Mouse (Mus musculus) spleen, adult 2 months (tissue): ENCODE data around the gene Usf1. TPM values are rescaled to one million over a fixed set of nuclear protein-coding genes. Genes with fewer than 3 reads are reported as not detected.

Experiments
- DNase-seq, 2 experiments: peaks; one replicate each; pipeline versions ENCODE4 v3.0.0 to v3.0.0-alpha.2; 2012 to 2021; ENCODE audit warnings: low spot score in 2 of 2, low read depth in 1 of 2
- H3K27ac ChIP-seq: fragments of 200-500 bp; 2 replicates; pipeline ENCODE4 v1.5.1; 2012; ENCODE audit warnings: low read length, inconsistent platforms; ENCODE audit not compliant: insufficient read depth
- H3K27me3 ChIP-seq: fragments of 200-500 bp; 2 replicates; pipeline ENCODE4 v1.6.1; 2012; ENCODE audit warnings: mild to moderate bottlenecking, moderate library complexity, low read length, inconsistent platforms; ENCODE audit not compliant: control insufficient read depth, insufficient read depth
- H3K36me3 ChIP-seq: fragments of 200-500 bp; 2 replicates; pipeline ENCODE4 v1.6.1; 2012; ENCODE audit warnings: mild to moderate bottlenecking, low read length, inconsistent platforms; ENCODE audit not compliant: control insufficient read depth, insufficient read depth
- H3K4me1 ChIP-seq: fragments of 200-500 bp; 2 replicates; pipeline ENCODE4 v1.6.1; 2011; ENCODE audit warnings: inconsistent platforms; ENCODE audit not compliant: control insufficient read depth, insufficient read depth, insufficient read length
- H3K4me3 ChIP-seq: fragments of 200-500 bp; 2 replicates; pipeline ENCODE4 v1.5.1; 2011; ENCODE audit warnings: mild to moderate bottlenecking, inconsistent platforms; ENCODE audit not compliant: insufficient read depth, insufficient read length; ENCODE audit errors: extremely low read depth
- CTCF ChIP-seq: fragments of 200-500 bp; IDR thresholded peaks from 2 replicates; pipeline ENCODE4 v1.5.1; 2011; ENCODE audit warnings: mild to moderate bottlenecking, inconsistent platforms; ENCODE audit not compliant: insufficient read depth, insufficient read length, insufficient replicate concordance; ENCODE audit errors: extremely low read depth
- POLR2A ChIP-seq: fragments of 200-500 bp; IDR thresholded peaks from 2 replicates; pipeline ENCODE4 v1.6.1; 2011; ENCODE audit warnings: low read depth, low read length, inconsistent platforms
- WGBS: fragments of 180-500 bp; shearing (Covaris S2); methylation state at CpG from one replicate; pipeline ENCODE4 v1.1.7; 2018; 5-methylcytosine and 5-hydroxymethylcytosine counted together
- polyA plus RNA-seq: library from polyadenylated mRNA; depleted of rRNA; stranded (reverse); fragments of >200 nt; gene quantifications from 2 replicates; pipeline ENCODE4 v1.2.3, GENCODE M21; 2012

Usf1 gene
- polyA plus RNA-seq, 1 experiment: 130 TPM

- Histone ChIP-seq H3K27ac (no peak overlapping the region), H3K27me3 (no peaks in the 10 kb centered on the region), H3K4me1 (no peaks in the 10 kb centered on the region), H3K36me3 (peaks cover 5% of the 10 kb centered on the region; the same call in 1 of the 2 replicates), H3K4me3 (no peak overlapping the region)
- DNase-seq: no peak
- WGBS: 85% methylated on average over 4 of the region's 4 CpGs
- TF ChIP-seq CTCF (no peak), POLR2A (no peak)
These were observed 14.0 kb downstream of the Usf1 start for GRCm38 (mm10) chr1:171425126-171425525.

GRCm38 (mm10) chr1:171432158-171432557 lies 21.0 kb downstream of the Usf1 start:
- WGBS: 73% methylated on average over 5 of the region's 5 CpGs
- H3K27ac ChIP-seq: no peak overlapping the region
- TF ChIP-seq CTCF: no peak
- TF ChIP-seq POLR2A: no peak

DNA sequence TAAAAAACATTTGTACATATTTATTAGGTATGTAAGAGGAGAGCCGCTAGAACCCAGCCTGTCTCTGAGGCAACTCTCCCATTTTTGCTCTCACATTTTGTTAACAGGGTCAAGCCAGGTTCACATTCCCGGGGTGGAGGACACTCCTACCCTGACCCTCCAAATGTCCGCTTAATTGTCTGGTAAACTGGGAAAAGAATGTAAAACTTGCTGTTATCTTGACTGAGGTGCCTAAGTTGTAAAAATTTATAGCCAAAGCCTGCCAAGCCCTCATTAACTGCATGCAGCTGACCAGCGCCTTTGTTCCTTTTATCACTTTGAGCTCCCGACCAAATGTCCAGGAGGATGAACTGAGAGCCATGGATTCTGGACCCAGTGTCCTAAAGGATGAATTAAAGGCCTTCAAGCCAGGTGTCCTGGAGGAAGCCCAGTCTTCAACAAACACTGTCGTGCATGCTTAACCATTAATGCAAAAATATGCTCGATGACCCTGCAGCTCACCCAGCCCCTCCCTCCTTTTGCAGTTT lies 24.2 kb downstream of the Usf1 start:
- Histone ChIP-seq H3K36me3 (no peaks in the 10 kb centered on the region), H3K4me3 (no peak overlapping the region), H3K27ac (no peak overlapping the region), H3K27me3 (peaks cover 6% of the 10 kb centered on the region; the same call in 1 of the 2 replicates), H3K4me1 (peaks cover 9% of the 10 kb centered on the region)
- 81% methylated on average over 7 of the region's 7 CpGs for WGBS
- no peak for TF ChIP-seq POLR2A
- no peak for TF ChIP-seq CTCF
- no peak for DNase-seq

More at GRCm38 (mm10) chr1:171432158-171432557, 21.0 kb downstream of the Usf1 start:
- Histone ChIP-seq H3K4me1 (peaks cover 1% of the 10 kb centered on the region; the same call in 1 of the 2 replicates), H3K27me3 (no peaks in the 10 kb centered on the region), H3K4me3 (no peak overlapping the region), H3K36me3 (no peaks in the 10 kb centered on the region)
- DNase-seq: no peak

DNA sequence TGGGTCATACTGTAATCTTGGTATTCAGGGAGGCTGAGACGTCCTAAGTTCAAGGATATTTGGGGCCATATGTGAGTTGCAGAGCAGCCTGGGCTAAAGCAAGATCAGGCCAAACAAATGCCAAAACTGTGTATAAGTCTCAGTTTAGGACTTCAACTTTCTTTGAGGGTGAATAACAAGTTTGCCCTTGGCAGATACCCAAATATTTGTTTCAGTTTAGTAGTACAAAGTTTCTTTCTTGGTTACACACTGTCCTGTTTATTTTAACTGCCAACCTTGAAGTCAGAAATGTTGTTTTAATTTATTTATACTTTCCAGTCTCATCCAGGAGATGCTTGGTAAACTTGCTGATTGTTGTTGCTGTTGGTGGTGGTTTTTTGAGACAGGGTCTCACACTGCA lies 24.9 kb downstream of the Usf1 start:
- Histone ChIP-seq H3K4me3 (no peak overlapping the region), H3K27ac (no peak overlapping the region), H3K4me1 (peaks cover 9% of the 10 kb centered on the region), H3K36me3 (no peaks in the 10 kb centered on the region), H3K27me3 (peaks cover 6% of the 10 kb centered on the region; the same call in 1 of the 2 replicates)
- no peak for DNase-seq
- TF ChIP-seq CTCF: no peak
- TF ChIP-seq POLR2A: no peak
- 96% methylated on average over 1 of the region's 1 CpGs for WGBS

- WGBS: 2% methylated on average over 46 of the region's 46 CpGs
- peaks cover 6% of the 10 kb centered on the region; the same call in 1 of the 2 replicates for H3K27me3 ChIP-seq
- TF ChIP-seq POLR2A (no peak), CTCF (no peak)
- peak within 1 kb of the TSS; percentile 11; the same call in 1 of the 2 replicates for H3K27ac ChIP-seq
- DNase-seq: peak; percentile 28 to 73
- no peaks in the 10 kb centered on the region for H3K36me3 ChIP-seq
- peaks cover 16% of the 10 kb centered on the region for H3K4me1 ChIP-seq
- peak within 1 kb of the TSS; percentile 60 for H3K4me3 ChIP-seq
These were observed 26.3 kb downstream of the Usf1 start, which contains the start of gene F11r for GRCm38 (mm10) chr1:171437264-171438013. F11r (plus strand) TSS chr1:171437535.

DNA sequence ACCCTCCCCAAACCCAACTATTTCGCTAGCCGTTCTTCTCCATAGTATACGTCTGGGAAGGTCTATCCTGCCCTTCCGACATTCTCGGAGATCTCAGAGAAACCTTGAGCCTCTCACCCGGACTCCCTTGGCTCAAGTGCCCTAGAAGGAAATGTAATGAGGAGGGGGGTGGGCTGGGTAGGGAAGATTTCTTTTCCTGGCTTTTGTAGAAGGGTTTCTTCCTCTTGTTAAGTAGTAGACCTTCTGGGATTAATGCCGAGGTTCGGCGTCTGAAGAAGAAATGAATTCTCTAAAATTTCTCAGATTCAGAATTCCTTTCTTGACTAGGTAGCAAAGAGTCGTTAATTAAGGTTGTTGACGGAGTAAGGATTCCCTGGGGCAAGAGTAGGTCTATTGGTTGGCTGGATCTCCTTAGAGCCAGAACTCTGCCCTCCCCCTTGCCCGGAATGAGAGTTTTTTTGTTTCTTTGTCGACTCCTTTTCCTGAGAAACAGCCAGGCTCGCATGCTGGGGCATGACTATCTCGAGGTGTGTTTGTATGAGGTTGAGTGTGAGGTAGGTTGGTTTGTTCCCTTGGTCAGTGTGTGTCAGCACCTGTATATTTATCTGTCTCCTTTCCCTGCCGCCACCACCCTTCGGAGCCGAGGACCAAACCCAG lies 27.0 kb downstream of the Usf1 start:
- Histone ChIP-seq H3K4me1 (peaks cover 16% of the 10 kb centered on the region), H3K4me3 (peak overlapping the region; percentile 60), H3K36me3 (no peaks in the 10 kb centered on the region), H3K27ac (peak overlapping the region; percentile 11; the same call in 1 of the 2 replicates), H3K27me3 (peaks cover 6% of the 10 kb centered on the region; the same call in 1 of the 2 replicates)
- WGBS: 13% methylated on average over 18 of the region's 18 CpGs
- DNase-seq: no peak
- no peak for TF ChIP-seq CTCF
- no peak for TF ChIP-seq POLR2A
